Mouse (Mus musculus): ENCODE measurements around the gene Crtac1.

Gene Crtac1

DNA sequence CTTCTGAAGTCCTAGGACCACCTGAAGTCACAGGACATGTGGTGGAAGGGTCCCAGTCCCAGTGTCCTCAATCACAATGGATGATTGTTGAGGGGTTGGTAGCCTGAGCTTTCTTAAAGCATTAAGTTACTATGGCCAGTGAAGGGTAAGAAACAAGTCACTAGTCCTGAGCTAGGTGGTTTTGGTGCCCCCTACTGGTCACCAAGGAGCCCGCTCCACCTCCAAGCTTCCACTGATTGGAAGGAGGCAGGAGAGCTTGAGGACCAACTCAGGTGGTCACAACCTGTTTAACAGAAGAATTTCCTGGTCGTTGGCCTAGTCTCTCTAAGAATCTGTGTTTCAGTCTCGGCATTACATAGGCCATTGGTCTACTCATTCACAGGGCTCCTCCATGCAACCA is 2.2 kb downstream of the Crtac1 start:
- no peak for DNase-seq (ENCODE audit: extremely low read depth, insufficient read length, low spot score)

DNA sequence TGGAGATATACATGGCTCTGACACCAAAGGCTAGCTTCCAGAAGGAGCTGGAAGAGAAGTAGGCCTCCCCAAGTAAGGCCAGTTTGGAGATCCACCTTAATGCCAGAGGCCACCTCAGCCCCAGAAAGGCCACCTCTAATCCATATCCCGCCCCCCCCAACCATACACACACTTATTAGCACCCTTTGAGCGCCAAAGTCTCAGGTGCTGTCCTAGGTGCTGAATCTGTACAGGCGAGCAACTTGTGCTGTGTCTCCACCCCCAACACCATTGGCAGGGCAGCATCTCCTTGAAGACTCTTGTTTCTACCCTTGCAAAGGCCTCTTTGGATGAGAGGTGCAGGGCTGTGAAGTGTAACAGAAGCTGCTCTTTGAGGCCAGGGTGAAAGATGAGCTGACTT is 6.4 kb downstream of the Crtac1 start:
- DNase-seq (ENCODE audit: extremely low read depth, insufficient read length, low spot score), result no peak

DNA sequence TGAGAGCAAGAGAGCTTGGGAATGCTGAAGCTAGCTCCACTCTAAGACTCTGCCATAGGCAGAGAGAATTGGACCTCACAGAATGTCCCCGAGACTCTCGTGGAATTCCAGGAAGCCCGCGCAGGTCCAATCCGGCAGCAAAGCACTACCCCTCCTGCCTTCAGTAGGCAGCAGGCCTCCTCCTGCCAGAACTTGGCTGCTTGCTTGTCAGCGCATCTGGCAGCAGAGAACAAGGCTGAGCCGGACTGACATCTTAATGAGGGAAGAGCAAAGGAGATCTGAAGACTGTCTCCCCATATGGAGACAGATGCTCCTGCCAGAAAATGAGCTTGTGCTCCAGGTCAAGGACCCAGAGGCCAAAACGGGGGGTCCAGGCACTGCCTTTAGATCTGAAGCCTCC is 16.5 kb downstream of the Crtac1 start:
- no peak for DNase-seq (ENCODE audit: extremely low read depth, insufficient read length, low spot score)

DNA sequence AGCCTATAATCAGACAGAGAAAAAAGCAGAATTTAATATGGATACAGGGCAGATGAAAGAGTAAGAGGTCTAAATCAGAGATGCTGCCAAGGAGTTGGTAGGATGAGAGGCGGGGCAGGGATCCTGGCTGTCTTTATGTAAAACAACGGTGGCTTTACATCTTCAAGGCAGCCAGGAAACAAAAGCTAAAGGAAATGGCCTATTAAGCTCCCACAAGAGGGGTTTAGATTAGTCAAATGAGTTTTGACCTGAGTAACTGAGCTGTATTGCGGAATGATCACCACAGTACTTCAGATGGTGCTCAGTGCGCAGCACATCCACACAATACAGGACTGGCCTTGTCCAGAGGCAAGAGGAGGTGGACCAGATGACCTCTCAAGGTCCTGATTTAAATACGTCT is 21.7 kb downstream of the Crtac1 start:
- DNase-seq (ENCODE audit: extremely low read depth, insufficient read length, low spot score), result no peak

DNA sequence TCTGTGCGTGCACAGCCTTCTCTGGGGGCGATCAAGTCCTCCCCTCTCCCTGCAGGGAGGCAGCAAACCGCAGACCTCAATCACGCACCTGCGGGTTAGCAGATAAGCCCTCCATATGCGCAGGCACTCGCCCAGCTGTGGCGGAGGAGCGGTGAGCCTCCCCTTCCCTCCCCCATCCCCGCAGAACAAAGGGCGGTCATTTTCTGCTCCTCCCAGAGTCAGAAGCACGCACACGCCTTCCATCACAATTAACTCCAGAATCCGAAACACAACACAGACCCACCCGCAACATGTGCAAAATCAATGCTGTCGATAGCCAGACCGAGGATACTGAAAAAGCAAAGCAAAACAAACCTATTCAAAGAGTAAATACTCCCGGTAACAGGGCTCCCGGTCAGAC is 22.4 kb downstream of the Crtac1 start:
- DNase-seq (ENCODE audit: extremely low read depth, insufficient read length, low spot score), result no peak

DNA sequence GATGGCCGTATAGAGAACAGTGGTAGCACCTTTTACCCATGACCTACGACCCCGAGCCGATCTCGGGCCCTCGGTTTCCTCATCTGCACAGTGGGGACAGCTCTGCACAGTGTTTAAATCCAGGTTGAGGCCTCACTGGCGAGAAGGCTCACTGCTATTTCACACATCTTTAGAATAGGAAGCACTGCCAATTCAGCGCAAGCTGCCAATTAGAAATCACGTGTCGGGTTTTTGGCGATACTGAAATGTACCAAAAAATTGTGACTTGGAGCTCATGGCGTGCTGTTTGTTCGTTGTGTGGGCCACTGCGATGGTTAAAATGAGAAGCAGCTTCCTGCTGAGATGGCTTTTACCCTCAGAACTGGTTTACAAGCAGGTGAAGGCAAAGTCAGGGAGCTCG is 27.2 kb downstream of the Crtac1 start:
- DNase-seq (ENCODE audit: extremely low read depth, insufficient read length, low spot score), result no peak

DNA sequence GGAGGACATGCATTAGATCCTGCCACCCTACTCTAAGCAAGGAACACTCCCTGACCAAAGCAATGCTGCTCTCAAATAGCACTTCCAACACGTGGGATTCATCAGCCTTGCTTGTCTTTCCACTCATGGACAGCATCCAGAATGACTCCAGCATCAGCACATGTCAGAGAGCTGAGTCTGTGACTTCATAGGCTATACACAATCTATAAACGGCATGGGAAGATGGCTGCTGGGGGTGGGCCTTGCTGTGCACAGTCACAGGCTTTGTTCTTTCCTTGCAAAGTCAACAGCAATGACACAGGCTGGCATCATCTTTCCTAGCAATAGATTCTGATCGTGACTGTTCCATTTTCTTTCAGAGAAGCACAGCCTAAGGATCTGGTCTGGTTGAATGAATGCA is 31.6 kb downstream of the Crtac1 start:
- no peak for DNase-seq (ENCODE audit: extremely low read depth, insufficient read length, low spot score)

DNA sequence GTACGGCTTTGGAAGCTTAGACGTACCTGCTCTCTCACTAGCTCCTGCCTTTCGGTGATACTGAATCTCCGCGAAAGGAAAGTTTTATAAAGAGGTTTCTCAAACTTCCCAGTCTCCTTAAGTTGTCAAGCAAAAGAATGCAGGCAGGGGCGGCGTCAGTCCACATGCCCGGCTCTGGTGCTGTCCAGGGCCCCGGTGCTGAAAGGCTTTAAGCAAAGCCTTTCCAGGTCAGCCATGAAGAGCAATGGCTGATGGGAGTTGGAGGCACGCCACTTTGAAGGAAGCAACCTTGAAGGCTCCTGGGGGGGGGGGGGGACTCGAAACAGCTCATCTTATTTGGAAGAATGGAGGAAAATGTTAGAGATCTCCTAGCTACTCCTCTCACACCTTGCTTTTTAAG is 34.3 kb downstream of the Crtac1 start:
- peak; percentile 39 for DNase-seq (ENCODE audit: extremely low read depth, insufficient read length, low spot score)

DNA sequence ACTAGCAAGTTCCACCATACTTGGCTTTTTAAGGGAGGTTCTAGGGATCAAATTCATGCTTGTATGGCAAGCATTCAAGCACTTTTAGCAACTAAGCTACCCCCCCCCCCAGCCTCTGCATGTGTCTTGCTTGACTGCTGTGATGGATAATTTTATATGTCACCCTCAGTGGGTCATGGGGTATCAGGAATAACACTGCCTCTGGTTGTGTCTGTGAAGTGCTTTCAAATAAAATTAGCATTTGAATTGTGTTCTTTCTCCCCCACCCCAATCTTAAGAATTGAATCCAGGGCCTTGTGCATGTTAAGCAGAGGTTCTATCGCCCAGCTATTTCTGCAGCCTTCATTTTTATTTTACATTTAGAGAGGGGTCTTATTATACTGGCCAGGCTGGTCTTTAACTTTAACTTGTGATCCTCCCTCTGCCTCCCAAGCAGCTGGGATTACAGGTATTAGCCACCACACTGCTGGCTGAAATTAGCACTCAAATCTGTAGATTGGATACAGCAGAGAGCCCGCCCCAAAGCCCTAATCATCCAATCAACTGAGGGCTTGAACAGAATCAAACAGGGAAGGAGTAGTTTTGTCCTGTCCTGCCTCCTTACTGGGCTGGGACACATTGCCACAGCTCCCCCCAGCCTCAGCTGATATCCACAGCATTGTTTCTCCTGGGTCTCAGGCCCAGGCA is 36.6 kb downstream of the Crtac1 start:
- DNase-seq (ENCODE audit: extremely low read depth, insufficient read length, low spot score), result no peak

DNA sequence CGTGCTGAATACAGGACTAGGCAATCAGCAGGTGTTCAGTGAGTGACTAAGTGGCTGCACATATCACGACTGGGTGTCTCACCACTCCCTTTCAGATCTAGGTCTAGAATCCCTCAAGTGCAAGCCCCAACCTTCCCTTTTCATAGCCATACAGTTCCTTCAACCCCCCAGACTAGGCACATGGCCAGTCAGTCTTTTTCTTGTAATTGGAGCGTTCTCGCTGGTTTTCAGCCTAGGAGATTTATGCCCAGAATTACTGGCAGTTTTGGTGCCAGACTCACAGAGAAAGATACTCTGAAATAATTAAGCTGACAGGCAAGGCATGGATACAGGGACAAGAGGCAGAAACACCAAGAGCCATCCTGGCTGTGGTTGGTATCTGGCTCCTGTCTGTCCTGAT is 37.7 kb downstream of the Crtac1 start:
- DNase-seq (ENCODE audit: extremely low read depth, insufficient read length, low spot score), result no peak

DNA sequence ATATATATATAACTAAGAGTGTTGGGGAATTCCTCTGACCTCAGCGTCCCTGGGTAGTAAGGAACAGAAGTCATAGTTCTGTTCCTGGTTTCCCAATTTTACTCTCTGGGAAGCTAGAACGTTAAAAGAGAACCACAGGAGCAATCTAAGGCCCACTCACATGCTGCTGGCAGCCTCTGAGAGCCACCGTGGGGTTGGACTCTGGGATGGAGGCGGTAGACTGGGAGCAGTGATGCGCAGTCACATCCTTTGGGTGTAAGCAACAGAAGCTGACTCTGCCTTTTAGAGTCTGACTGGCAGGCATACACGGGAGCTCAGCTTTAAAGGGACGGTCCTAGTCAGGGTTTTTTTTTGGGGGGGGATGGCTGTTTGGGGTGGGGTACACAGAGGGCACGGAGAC is 39.5 kb downstream of the Crtac1 start:
- no peak for DNase-seq (ENCODE audit: extremely low read depth, insufficient read length, low spot score)

DNA sequence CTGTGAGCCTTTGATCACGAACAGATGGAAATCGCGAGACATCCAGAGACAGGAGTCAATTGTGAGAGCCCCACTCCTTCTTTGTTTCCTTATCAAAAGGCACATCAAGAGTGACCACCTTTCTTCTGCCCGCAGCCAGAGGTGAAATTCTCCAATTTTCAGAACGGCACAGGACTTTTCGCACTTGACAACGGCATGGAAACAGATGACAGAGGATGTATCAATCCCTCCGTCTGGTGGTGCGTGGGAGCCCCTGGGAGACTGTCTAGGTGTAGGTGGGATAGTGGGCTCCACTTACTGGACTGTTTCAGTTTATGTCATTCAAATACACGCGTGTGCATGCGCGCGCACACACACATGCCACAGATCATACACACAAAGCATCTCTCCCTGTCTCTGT is 42.0 kb downstream of the Crtac1 start:
- DNase-seq (ENCODE audit: extremely low read depth, insufficient read length, low spot score), result no peak

DNA sequence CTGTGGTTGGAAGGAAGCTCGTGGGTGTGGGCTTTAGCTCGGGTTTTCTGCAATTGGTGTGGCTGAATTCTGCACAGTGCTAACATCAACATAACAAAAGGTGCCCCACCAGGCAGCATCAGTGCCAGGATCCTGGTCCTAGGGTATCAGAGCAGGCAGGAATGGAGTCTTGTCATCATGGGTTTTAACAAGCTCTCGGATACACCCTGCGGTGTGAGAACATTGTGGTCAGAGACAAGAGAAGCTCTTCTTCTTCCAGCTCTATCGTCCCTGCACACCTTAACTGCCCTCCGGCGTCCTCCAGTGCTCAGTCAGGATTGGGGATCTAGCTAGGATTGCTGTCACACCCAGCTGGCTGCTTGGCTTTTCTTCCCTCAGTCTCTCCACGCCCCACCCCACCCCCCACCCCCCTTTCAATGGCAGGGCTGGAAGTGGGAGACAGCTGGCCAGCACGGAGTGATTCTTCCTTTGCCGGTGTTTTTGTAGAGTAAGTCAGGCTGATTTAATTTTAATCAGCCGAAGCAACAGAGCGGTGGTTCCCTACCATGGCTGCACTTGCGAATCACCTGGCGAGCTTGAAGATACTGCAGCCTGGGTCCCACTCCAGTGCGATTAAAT is 46.5 kb downstream of the Crtac1 start:
- no peak for DNase-seq (ENCODE audit: extremely low read depth, insufficient read length, low spot score)

DNA sequence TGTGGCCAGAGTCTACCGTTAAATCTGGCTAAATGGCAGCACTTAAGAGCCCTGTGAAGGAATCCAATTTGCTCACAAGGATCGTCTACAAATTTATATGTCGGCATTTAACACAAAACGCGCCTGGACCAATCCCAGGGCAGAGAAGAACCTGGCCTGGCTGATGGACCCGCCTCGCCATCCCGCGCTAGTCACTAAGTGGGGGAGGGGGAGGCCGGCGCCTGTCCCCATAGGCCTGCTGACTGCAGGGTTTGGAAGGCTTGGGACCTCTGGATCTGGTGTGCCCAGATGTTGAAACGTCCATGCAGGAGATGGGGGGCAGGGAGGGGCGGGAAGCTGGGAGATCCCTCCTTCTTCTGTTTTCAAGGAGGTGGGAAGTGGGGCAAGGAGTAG is 50.6 kb downstream of the Crtac1 start:
- no peak for DNase-seq (ENCODE audit: extremely low read depth, insufficient read length, low spot score)

DNA sequence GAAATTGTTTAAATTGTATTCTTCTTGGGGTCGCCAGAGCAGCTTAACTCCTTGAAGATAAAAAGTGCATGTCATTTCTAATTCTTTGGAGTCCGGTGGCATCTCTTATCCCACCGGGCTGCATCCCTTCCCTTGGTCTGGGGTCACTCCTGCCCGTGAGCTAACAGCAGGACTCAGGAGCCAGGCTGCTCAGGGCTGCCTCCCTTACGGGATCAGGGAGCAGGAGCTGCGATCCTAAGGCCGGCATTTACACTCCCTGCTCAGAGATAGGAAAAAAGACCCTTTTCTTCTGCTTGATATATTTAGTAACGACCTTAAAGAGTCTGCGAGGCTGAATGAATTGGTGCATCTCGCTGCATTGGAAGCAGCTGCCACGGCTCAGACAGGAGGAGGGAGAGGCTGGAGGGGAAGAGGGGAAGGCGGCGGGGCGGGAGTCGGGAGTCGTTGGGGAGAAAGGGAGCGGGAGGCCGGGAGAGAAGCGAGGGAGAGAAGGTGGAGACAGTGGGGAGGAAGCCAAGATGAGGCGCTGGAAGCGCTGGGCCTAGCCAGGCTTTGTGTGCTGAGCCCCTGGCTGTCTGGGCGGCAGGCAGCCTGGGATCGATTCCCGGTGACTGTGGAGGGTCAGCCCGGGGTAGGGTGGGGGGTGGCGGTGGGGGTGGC is 51.1 kb downstream of the Crtac1 start:
- DNase-seq (ENCODE audit: extremely low read depth, insufficient read length, low spot score), result no peak

DNA sequence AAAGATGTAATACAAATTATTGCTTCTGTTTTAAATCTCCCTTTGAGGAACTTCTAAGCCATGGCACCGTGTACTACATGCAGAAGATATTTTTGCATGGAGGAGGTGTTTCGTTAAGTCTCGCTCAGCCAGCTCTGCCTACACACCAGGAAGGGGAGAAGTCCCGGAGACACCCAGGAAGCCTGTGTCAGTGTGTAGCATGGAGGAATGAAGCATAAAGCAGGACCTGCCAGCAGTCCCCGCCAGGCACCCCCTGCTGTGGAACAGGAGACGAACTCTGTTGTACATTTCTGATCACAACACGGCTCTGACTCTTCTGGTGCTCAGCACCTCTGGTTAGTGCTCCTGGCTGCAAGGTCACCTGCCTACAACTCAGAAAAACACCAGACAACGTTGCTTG is 51.8 kb downstream of the Crtac1 start:
- DNase-seq (ENCODE audit: extremely low read depth, insufficient read length, low spot score), result no peak

DNA sequence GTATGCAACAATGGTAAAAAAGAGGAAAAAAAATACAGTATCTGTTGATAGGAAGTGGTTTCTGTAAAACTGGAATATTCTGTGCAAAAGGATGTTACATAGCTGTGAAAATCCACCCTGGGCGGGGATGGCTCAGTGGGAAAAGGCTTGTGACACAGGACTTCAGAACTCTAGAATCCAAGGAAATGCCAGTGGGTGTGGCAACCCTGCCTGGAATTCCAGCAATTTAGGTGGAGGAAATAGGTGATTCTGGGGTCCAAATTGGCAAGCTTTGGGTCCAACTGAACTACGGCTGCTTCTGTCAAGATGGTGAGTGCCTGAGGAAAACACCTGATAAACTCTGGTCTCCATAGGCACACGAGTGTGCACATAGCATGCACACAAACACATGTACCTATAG is 54.4 kb downstream of the Crtac1 start:
- DNase-seq (ENCODE audit: extremely low read depth, insufficient read length, low spot score), result no peak

DNA sequence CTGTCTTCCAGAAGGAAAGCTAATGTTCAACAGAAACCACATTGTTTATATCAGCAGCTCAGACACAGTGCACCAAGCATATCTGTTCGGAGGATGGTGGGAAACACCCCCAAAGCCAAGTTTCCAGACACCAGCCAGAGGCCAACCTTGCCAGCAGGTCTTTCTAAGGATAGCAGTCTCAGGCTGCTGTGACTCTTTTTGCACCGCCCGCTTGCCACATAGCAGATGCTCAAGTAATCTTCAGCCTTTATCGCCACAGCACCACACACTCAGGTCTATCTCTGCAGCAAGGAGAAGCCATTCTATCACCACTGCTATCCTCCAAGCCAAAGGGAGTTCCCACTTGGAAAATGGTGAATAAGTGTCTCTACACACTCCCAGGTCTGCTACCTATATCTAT is 68.0 kb downstream of the Crtac1 start:
- no peak for DNase-seq (ENCODE audit: extremely low read depth, insufficient read length, low spot score)

DNA sequence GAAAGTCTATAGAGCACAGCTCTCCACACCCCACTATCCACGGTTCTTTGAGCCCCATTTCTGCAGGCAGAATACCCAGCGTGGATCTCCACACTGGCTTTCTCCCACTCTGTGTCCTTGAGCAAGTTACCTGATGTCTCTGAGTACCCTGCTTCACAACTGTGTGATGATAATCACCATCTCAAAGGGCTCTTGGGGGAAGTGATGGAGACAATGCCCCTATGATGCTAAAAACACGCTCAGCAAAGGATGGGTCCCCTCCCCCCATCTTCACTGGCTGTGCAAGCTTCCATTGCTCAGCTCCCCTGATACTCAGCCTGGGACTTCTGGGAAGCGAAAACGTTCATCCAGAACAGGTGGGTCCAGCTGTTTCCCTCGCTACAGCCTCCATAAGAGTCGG is 73.2 kb downstream of the Crtac1 start:
- DNase-seq (ENCODE audit: extremely low read depth, insufficient read length, low spot score), result no peak

DNA sequence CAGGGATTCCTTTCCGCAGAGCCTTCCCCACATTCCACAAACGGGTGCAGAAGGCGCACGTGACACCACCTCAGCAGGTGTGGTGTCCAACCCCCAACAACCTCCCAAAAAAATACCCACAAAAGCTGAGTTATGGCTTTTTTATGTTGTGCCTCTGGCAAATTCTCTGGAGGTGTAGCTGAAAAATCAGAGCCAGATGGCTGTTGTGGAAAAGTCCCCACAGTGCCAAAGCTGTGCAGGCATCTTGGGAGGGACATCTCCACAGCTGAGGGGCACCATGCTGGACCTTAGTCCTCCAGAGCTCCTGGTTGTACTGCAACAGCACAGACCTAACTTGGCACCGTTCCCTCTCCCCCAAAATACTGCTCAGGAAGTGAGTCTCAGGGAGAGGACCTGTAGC is 74.7 kb downstream of the Crtac1 start:
- no peak for DNase-seq (ENCODE audit: extremely low read depth, insufficient read length, low spot score)

DNA sequence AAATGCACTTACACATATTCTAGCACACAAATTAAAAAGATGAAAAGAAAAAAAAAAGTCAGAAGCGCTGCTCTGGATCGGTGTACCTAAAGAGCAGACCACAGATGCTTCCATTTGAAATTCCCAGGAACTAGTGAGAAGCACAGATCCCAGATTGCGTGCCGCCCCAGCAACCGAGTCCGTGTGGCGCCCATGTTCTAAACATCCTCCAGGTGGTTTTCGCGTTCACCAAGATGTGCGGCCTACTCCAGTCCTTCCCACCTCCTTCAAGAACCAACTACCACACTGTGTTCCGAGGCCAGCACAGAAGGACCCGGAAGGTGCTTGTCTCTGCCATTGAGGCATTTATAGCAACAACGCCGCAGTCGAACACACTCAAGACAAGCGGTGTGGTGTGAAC is 76.1 kb downstream of the Crtac1 start:
- DNase-seq (ENCODE audit: extremely low read depth, insufficient read length, low spot score), result no peak

DNA sequence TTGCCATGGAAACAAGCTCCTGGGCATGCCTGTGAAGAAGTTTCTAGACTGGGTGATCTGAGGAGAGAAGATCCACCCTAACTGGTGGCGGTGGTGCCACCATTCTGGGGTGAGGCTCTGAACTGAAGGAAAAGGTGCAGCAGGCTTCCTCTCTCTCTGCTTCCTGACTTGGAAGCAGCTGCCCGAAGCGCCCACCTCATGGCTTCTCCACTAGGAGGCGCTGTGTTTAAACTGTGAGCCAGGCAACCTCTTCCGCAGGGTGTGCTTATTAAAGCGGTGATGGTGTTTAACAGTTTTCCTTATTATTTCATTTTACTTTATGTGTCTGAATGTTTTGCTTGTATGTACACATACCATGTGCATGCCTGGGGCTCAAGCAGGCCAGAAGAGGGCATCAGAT is 90.4 kb downstream of the Crtac1 start:
- DNase-seq (ENCODE audit: extremely low read depth, insufficient read length, low spot score), result no peak
